Mouse (Mus musculus) intestine, postnatal 0 days (tissue): ENCODE data around the gene Dhrs4. TPM values are rescaled to one million over a fixed set of nuclear protein-coding genes. Genes with fewer than 3 reads are reported as not detected.

Experiments used
- ATAC-seq: fragments of 200-750 bp; cut with Nextera tagmentation; 2 replicates; pipeline ENCODE4 v1.8.0; 2017; ENCODE audit warnings: mild to moderate bottlenecking, moderate TSS enrichment, moderate library complexity
- H3K27ac ChIP-seq: fragments of 300-500 bp; sonication (generic); 2 replicates; pipeline ENCODE4 v1.5.1; 2014; ENCODE audit warnings: mild to moderate bottlenecking, low read depth, low read length, moderate library complexity
- H3K27me3 ChIP-seq: fragments of 300-500 bp; sonication (generic); replicated peaks from 2 replicates; pipeline ENCODE4 v1.6.1; 2014; ENCODE audit warnings: low read length, mixed read lengths; ENCODE audit not compliant: control insufficient read depth, insufficient read depth
- H3K36me3 ChIP-seq: fragments of 300-500 bp; sonication (generic); 2 replicates; pipeline ENCODE4 v1.6.1; 2014; ENCODE audit warnings: mild to moderate bottlenecking, moderate library complexity; ENCODE audit not compliant: control insufficient read depth, insufficient read depth
- H3K4me1 ChIP-seq: fragments of 300-500 bp; sonication (generic); replicated peaks from 2 replicates; pipeline ENCODE4 v1.6.1; 2014; ENCODE audit warnings: antibody characterized with exemption, low read length, mixed read lengths; ENCODE audit not compliant: control insufficient read depth, insufficient read depth
- H3K4me2 ChIP-seq: fragments of 300-500 bp; sonication (generic); replicated peaks from 2 replicates; pipeline ENCODE4 v1.6.1; 2014; ENCODE audit warnings: low read depth, mild to moderate bottlenecking, moderate library complexity
- H3K4me3 ChIP-seq: fragments of 300-500 bp; sonication (generic); 2 replicates; pipeline ENCODE4 v1.5.1; 2014; ENCODE audit warnings: low read depth, low read length
- H3K9ac ChIP-seq: fragments of 300-500 bp; sonication (generic); 2 replicates; pipeline ENCODE4 v1.6.1; 2014; ENCODE audit warnings: mild to moderate bottlenecking, low read depth, low read length
- H3K9me3 ChIP-seq: fragments of 300-500 bp; sonication (generic); 2 replicates; pipeline ENCODE4 v1.6.1; 2016; ENCODE audit warnings: mixed run types; ENCODE audit not compliant: control insufficient read depth
- CTCF ChIP-seq: sonication (generic); IDR thresholded peaks from 2 replicates; pipeline ENCODE4 v1.5.1; 2016; ENCODE audit warnings: low read depth, mild to moderate bottlenecking, control low read depth, antibody characterized with exemption, moderate library complexity
- WGBS: fragments of 180-500 bp; shearing (Covaris S2); extraction: QIAGEN DNeasy Blood & Tissue Kit; methylation state at CpG from one replicate; pipeline ENCODE4 v1.1.7; 2014; 5-methylcytosine and 5-hydroxymethylcytosine counted together
- polyA plus RNA-seq: library from polyadenylated mRNA; unstranded; fragments of >200 nt; fragmentation: Nextera tagmentation; extraction: Ambion mirVana; gene quantifications from 2 replicates; pipeline ENCODE4 v1.2.1, GENCODE M21; 2015

Dhrs4 gene
- polyA plus RNA-seq, 1 experiment from 2014 or later = 133 TPM

- WGBS = under 1% methylated on average over 29 of the region's 30 CpGs
- Histone ChIP-seq H3K4me1 (no peaks in the 10 kb centered on the region), H3K27me3 (no peaks in the 10 kb centered on the region), H3K4me2 (peak overlapping the region; percentile 99), H3K4me3 (peak overlapping the region; percentile 65), H3K9ac (no peak overlapping the region), H3K9me3 (no peaks in the 10 kb centered on the region), H3K36me3 (peaks cover 20% of the 10 kb centered on the region), H3K27ac (no peak overlapping the region)
- ATAC-seq = peak; percentile 63
- no peak for TF ChIP-seq CTCF
Measured at GRCm38 (mm10) chr14:55491291-55491833, 12.8 kb downstream of the Dhrs4 start.

GRCm38 (mm10) chr14:55492103-55492502 is 13.5 kb downstream of the Dhrs4 start:
- no peak for TF ChIP-seq CTCF
- no peaks in the 10 kb centered on the region for H3K4me1 ChIP-seq
- H3K9ac ChIP-seq = no peak overlapping the region
- ATAC-seq = no peak
- H3K9me3 ChIP-seq = no peaks in the 10 kb centered on the region
- WGBS = 52% methylated on average over 3 of the region's 3 CpGs
- H3K27me3 ChIP-seq = no peaks in the 10 kb centered on the region
- peaks cover 12% of the 10 kb centered on the region; the same call in 1 of the 2 replicates for H3K36me3 ChIP-seq
- no peak overlapping the region for H3K4me2 ChIP-seq
- H3K27ac ChIP-seq = no peak overlapping the region
- no peak overlapping the region for H3K4me3 ChIP-seq

GRCm38 (mm10) chr14:55495509-55496240 is 17.1 kb downstream of the Dhrs4 start:
- 78% methylated on average over 20 of the region's 20 CpGs for WGBS
- H3K36me3 ChIP-seq = no peaks in the 10 kb centered on the region
- no peaks in the 10 kb centered on the region for H3K4me1 ChIP-seq
- H3K27ac ChIP-seq = no peak overlapping the region
- H3K4me2 ChIP-seq = no peak overlapping the region
- H3K4me3 ChIP-seq = no peak overlapping the region
- TF ChIP-seq CTCF = no peak
- no peaks in the 10 kb centered on the region for H3K27me3 ChIP-seq
- no peak for ATAC-seq
- no peaks in the 10 kb centered on the region for H3K9me3 ChIP-seq
- no peak overlapping the region for H3K9ac ChIP-seq

GRCm38 (mm10) chr14:55496761-55497448 is 18.3 kb downstream of the Dhrs4 start:
- Histone ChIP-seq H3K4me3 (no peak overlapping the region), H3K36me3 (no peaks in the 10 kb centered on the region), H3K9ac (no peak overlapping the region), H3K9me3 (no peaks in the 10 kb centered on the region), H3K4me2 (no peak overlapping the region), H3K27me3 (no peaks in the 10 kb centered on the region), H3K27ac (no peak overlapping the region), H3K4me1 (no peaks in the 10 kb centered on the region)
- ATAC-seq = 0 out of 2 replicates have a peak, but pooled peaks have one; percentile 26
- TF ChIP-seq CTCF = no peak
- WGBS = 71% methylated on average over 16 of the region's 16 CpGs

- H3K4me1 ChIP-seq = no peaks in the 10 kb centered on the region
- peak; percentile 32; the same call in 1 of the 2 replicates for ATAC-seq
- H3K36me3 ChIP-seq = no peaks in the 10 kb centered on the region
- 28% methylated on average over 6 of the region's 6 CpGs for WGBS
- H3K4me3 ChIP-seq = no peak overlapping the region
- TF ChIP-seq CTCF = peak; percentile 99
- no peaks in the 10 kb centered on the region for H3K9me3 ChIP-seq
- H3K27me3 ChIP-seq = no peaks in the 10 kb centered on the region
- H3K9ac ChIP-seq = no peak overlapping the region
- H3K4me2 ChIP-seq = no peak overlapping the region
- H3K27ac ChIP-seq = no peak overlapping the region
Measured at GRCm38 (mm10) chr14:55497449-55497821, 18.9 kb downstream of the Dhrs4 start.

- no peak for TF ChIP-seq CTCF
- no peaks in the 10 kb centered on the region for H3K9me3 ChIP-seq
- H3K4me3 ChIP-seq = no peak overlapping the region
- no peaks in the 10 kb centered on the region for H3K36me3 ChIP-seq
- no peak overlapping the region for H3K27ac ChIP-seq
- no peaks in the 10 kb centered on the region for H3K4me1 ChIP-seq
- H3K9ac ChIP-seq = no peak overlapping the region
- H3K4me2 ChIP-seq = no peak overlapping the region
- 87% methylated on average over 9 of the region's 9 CpGs for WGBS
- ATAC-seq = no peak
- H3K27me3 ChIP-seq = no peaks in the 10 kb centered on the region
Measured at GRCm38 (mm10) chr14:55505612-55506011, 27.1 kb downstream of the Dhrs4 start.
